Mouse (Mus musculus): ENCODE measurements around the gene Tm4sf19.

DNA sequence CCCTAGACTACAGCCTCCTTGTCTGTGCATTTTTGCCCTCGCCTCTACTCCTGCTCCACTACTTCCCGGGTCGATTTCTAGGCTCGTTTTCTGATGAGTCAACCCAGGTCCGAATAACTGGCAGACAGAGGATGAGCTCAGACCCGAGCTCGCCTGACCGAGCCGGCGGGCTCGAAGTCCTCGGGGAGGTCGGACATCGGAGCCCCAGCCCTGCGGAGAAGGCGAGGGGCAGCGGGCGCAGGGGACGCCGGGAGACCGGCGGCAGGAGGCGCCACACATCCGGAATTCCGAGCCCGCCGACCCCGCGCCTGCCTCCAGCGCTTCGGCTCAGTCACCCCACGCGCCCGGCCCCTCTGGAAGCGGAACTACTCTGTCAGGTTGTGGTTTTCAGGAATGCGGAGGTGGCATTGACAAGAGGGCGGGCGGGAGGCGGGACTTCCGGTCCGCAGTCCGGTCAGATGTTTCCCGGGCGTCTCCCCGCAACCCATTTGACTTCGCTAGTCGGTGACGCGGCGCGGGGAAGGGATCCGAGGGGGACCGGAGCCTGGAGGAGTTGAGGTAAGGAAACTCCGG, 30.3 kb downstream of the Tm4sf19 start, which contains the start of gene Pcyt1a:
- peak; percentile 54; the same call in 1 of the 2 replicates for TF ChIP-seq POLR2A (IDR thresholded peaks at IDR 0.05; ENCODE audit: borderline replicate concordance, extremely low read depth, insufficient read depth, insufficient read length, poor library complexity, severe bottlenecking)
- TF ChIP-seq CTCF (IDR thresholded peaks at IDR 0.05; ENCODE audit: borderline replicate concordance, extremely low read depth, insufficient read depth, insufficient read length) = no peak
